Mouse (Mus musculus) C2C12 (cell line): Measurements from ENCODE around the gene Prkcz. TPM values are rescaled to one million over a fixed set of nuclear protein-coding genes. Genes with fewer than 3 reads are reported as not detected.

Experiments
- H3K27me3 ChIP-seq: one replicate; pipeline ENCODE4 v1.6.1; 2011; ENCODE audit not compliant: control insufficient read depth, insufficient read depth, insufficient read length
- H3K36me3 ChIP-seq: one replicate; pipeline ENCODE4 v1.6.1; 2011; ENCODE audit not compliant: control insufficient read depth, insufficient read depth
- H3K4me3 ChIP-seq: one replicate; pipeline ENCODE4 v1.5.1; 2011; ENCODE audit warnings: mild to moderate bottlenecking, control low read depth; ENCODE audit not compliant: poor library complexity, insufficient read depth, severe bottlenecking
- H3K79me2 ChIP-seq: one replicate; pipeline ENCODE4 v1.6.1; 2011; ENCODE audit not compliant: control insufficient read depth, insufficient read depth
- H3K79me3 ChIP-seq: one replicate; pipeline ENCODE4 v1.6.1; 2011; ENCODE audit warnings: low read depth, control low read depth
- H3ac ChIP-seq: one replicate; pipeline ENCODE3; 2011; ENCODE audit warnings: low read depth; ENCODE audit not compliant: control insufficient read depth, insufficient read length
- CEBPB ChIP-seq: IDR thresholded peaks from one replicate; pipeline ENCODE4 v1.6.1; 2011; ENCODE audit warnings: low read depth, mild to moderate bottlenecking, control low read depth, moderate library complexity
- CTCF ChIP-seq: IDR thresholded peaks from one replicate; pipeline ENCODE4 v1.5.1; 2011; ENCODE audit not compliant: control insufficient read depth, insufficient read depth, insufficient read length
- FOSL1 ChIP-seq: IDR thresholded peaks from one replicate; pipeline ENCODE4 v1.8.0; 2011; ENCODE audit warnings: mild to moderate bottlenecking, low read length; ENCODE audit not compliant: poor library complexity, insufficient read depth, severe bottlenecking
- MAX ChIP-seq: IDR thresholded peaks from one replicate; pipeline ENCODE4 v1.6.1; 2011; ENCODE audit warnings: mild to moderate bottlenecking, control low read depth
- MYOD1 ChIP-seq: IDR thresholded peaks from one replicate; pipeline ENCODE4 v1.6.1; 2011; ENCODE audit warnings: low read depth; ENCODE audit not compliant: control insufficient read depth, insufficient read length
- MYOG ChIP-seq: IDR thresholded peaks from one replicate; pipeline ENCODE4 v1.6.1; 2011; ENCODE audit not compliant: control insufficient read depth, insufficient read length; ENCODE audit errors: extremely low read depth
- USF1 ChIP-seq: IDR thresholded peaks from one replicate; pipeline ENCODE4 v1.6.1; 2011; ENCODE audit warnings: low read depth, mild to moderate bottlenecking, control low read depth, moderate library complexity
- polyA plus RNA-seq: library from polyadenylated mRNA; unstranded; fragments of >200 nt; fragmentation: generic; extraction: Trizol; gene quantifications from one replicate; pipeline ENCODE4 v1.2.1, GENCODE M21; 2012; ENCODE audit warnings: missing spikeins

Gene Prkcz
- polyA plus RNA-seq, 1 experiment, result 0.06 TPM

DNA sequence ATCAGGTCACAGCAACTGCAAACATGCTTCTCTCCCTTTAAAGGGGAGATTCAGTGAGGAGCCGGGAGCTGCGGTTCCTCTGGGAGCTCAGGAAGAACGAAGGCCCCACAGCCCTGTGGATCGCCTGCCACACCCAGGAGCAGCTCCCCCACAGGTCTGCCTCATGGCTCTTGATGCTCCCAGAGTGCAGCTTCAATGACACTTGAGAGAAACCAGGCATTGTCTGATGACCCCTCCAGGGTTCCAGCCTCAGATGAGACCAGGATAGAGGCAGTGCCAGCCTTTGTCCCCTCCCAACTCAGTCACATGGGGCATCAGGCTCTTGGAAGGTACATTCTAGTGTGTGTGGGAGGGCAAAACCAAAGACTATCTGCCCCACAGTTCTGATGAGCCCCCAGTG, 59.2 kb downstream of the Prkcz start:
- Histone ChIP-seq H3K79me2 (no peaks in the 10 kb centered on the region), H3K36me3 (no peaks in the 10 kb centered on the region), H3K79me3 (no peaks in the 10 kb centered on the region), H3ac (no peak overlapping the region), H3K27me3 (peaks cover 4% of the 10 kb centered on the region), H3K4me3 (no peak overlapping the region)
- no peak for TF ChIP-seq CTCF
- TF ChIP-seq MYOD1, result no peak
- TF ChIP-seq USF1, result no peak
- no peak for TF ChIP-seq CEBPB
- no peak for TF ChIP-seq MAX
- no peak for TF ChIP-seq FOSL1

DNA sequence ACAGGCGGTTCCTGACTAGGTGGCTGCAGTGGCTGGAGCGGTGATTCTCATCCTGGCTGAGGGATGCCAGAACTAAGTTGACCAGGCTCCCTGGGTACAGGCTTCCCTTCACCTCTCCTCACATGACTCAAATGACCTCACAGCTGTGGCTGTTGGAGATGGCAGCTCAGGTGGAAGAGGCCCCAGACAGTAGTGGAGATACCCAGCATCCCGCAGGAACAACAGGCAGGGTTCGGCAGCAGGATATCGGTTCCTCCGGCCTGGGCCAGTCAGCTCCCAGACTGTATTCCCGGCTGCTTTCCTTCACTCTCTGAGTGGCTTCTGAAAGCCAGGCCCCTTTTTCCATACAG, 60.1 kb downstream of the Prkcz start:
- Histone ChIP-seq H3K79me2 (no peaks in the 10 kb centered on the region), H3ac (no peak overlapping the region), H3K27me3 (peaks cover 4% of the 10 kb centered on the region), H3K36me3 (no peaks in the 10 kb centered on the region), H3K4me3 (no peak overlapping the region), H3K79me3 (no peaks in the 10 kb centered on the region)
- no peak for TF ChIP-seq CTCF
- TF ChIP-seq USF1, result no peak
- TF ChIP-seq FOSL1, result no peak
- TF ChIP-seq MYOD1, result no peak
- no peak for TF ChIP-seq MAX
- TF ChIP-seq MYOG, result no peak
- TF ChIP-seq CEBPB, result no peak

- H3K27me3 ChIP-seq, result peaks cover 4% of the 10 kb centered on the region
- no peak for TF ChIP-seq MAX
- no peak for TF ChIP-seq MYOD1
- no peak for TF ChIP-seq CEBPB
- no peak for TF ChIP-seq USF1
- no peak for TF ChIP-seq CTCF
- no peak for TF ChIP-seq FOSL1
- TF ChIP-seq MYOG, result no peak
Measured at GRCm38 (mm10) chr4:155300421-155301097, 60.6 kb downstream of the Prkcz start.

GRCm38 (mm10) chr4:155298826-155299225, 62.3 kb downstream of the Prkcz start:
- Histone ChIP-seq H3K36me3 (no peaks in the 10 kb centered on the region), H3K27me3 (peaks cover 4% of the 10 kb centered on the region), H3K79me3 (no peaks in the 10 kb centered on the region), H3K4me3 (no peak overlapping the region), H3ac (no peak overlapping the region), H3K79me2 (no peaks in the 10 kb centered on the region)
- TF ChIP-seq MYOD1 (no peak), MYOG (no peak), CEBPB (no peak), FOSL1 (no peak), MAX (no peak), USF1 (no peak), CTCF (no peak)

More at GRCm38 (mm10) chr4:155300421-155301097, 60.6 kb downstream of the Prkcz start:
- Histone ChIP-seq H3K79me2 (no peaks in the 10 kb centered on the region), H3ac (peak overlapping the region; percentile 6), H3K4me3 (no peak overlapping the region), H3K79me3 (no peaks in the 10 kb centered on the region), H3K36me3 (no peaks in the 10 kb centered on the region)

DNA sequence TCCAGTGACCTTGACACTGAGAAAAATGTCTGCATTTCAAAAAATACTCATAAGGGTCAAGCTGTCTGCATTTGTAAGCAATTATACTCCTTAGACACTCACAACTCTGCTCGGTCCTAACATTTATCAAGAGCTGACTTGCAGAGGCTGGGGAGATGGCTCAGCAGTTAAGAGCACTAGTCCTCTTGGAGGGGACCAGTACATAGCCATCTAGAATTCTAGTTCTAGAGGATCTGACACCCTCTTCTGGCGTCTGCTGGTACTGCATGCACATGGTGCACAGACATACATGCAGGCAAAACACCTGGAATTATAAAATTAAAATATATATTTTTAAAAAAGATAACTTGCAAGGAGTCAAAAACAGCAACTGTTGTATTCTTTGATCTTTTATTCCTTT, 64.1 kb downstream of the Prkcz start:
- Histone ChIP-seq H3K36me3 (no peaks in the 10 kb centered on the region), H3K79me2 (no peaks in the 10 kb centered on the region), H3K4me3 (no peak overlapping the region), H3ac (no peak overlapping the region), H3K27me3 (peaks cover 4% of the 10 kb centered on the region), H3K79me3 (no peaks in the 10 kb centered on the region)
- TF ChIP-seq MAX (no peak), MYOG (no peak), USF1 (no peak), FOSL1 (no peak), CTCF (no peak)

- H3ac ChIP-seq, result no peak overlapping the region
- peaks cover 4% of the 10 kb centered on the region for H3K27me3 ChIP-seq
- H3K79me3 ChIP-seq, result no peaks in the 10 kb centered on the region
- H3K36me3 ChIP-seq, result no peaks in the 10 kb centered on the region
- TF ChIP-seq USF1 (no peak), CEBPB (no peak), CTCF (no peak), MYOD1 (no peak), FOSL1 (no peak), MAX (no peak), MYOG (no peak)
- H3K4me3 ChIP-seq, result no peak overlapping the region
- no peaks in the 10 kb centered on the region for H3K79me2 ChIP-seq
Measured at GRCm38 (mm10) chr4:155295996-155296395, 65.2 kb downstream of the Prkcz start.
